ENCODE assay signal across 8 mouse cellular contexts in the genomic region with DNA sequence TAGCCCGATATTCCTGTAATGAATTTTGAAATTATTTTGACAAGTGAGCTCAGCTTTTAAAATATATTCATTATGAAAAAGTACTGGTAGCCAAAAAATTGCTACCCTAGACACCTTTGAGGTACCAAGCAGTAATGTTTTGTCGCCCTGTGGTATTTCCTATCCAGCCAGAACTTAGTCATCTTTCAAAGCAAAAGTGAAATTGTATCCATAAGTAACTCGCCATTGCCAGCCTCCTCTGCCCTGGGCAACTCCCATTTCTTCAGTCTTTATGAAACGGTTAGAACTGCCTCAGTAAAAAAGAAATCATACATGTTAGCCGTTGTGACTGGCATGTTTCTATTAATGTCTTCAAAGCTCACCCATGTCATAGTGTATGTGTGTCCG. TPM values are rescaled to one million over a fixed set of nuclear protein-coding genes. Genes with fewer than 3 reads are reported as not detected.
DNase-seq lines count a peak whose midpoint lies in the region; ATAC-seq lines count a peak whose summit lies in the region.

No protein-coding gene starts in this region.

- H3K4me3 ChIP-seq in kidney, embryonic 15.5 days (replicated peaks): peak overlapping the region; percentile 96
- peak overlapping the region; percentile 93 for H3K4me3 ChIP-seq in hindbrain, embryonic 11.5 days (ENCODE audit: low read depth, low read length)
- peak overlapping the region; percentile 68 for H3K4me3 ChIP-seq in midbrain, embryonic 10.5 days

- no peak overlapping the region for H3K9ac ChIP-seq in kidney, embryonic 15.5 days
- peak overlapping the region; percentile 73; the same call in 1 of the 2 replicates for H3K9ac ChIP-seq in hindbrain, embryonic 11.5 days (ENCODE audit: low read depth, low read length)

- no peak for DNase-seq in kidney, postnatal 14 days
- DNase-seq in adipocyte (ENCODE audit: low spot score): peak; percentile 21
- no peak for DNase-seq in hindbrain, embryonic 11.5 days (ENCODE audit: low spot score)
- DNase-seq in midbrain, embryonic 10.5 days (ENCODE audit: low spot score): no peak
- no peak for DNase-seq in frontal cortex, postnatal 36 days (ENCODE audit: low spot score in 2 of 2)
- no peak for DNase-seq in cerebellum, postnatal 14 days
- DNase-seq in embryo, embryonic 10 days (ENCODE audit: low spot score): no peak

- peaks cover 10% of the 10 kb centered on the region for H3K4me1 ChIP-seq in kidney, embryonic 15.5 days
- no peaks in the 10 kb centered on the region for H3K4me1 ChIP-seq in hindbrain, embryonic 11.5 days (replicated peaks; ENCODE audit: control insufficient read depth, insufficient read depth, low read length)
- H3K4me1 ChIP-seq in midbrain, embryonic 10.5 days: peaks cover 11% of the 10 kb centered on the region

- no peaks in the 10 kb centered on the region for H3K9me3 ChIP-seq in kidney, embryonic 15.5 days (replicated peaks)
- no peaks in the 10 kb centered on the region for H3K9me3 ChIP-seq in hindbrain, embryonic 11.5 days (ENCODE audit: control insufficient read depth, low read length)
- H3K9me3 ChIP-seq in midbrain, embryonic 10.5 days (replicated peaks): no peaks in the 10 kb centered on the region; the same call in 1 of the 2 replicates

- peaks cover 13% of the 10 kb centered on the region; the same call in 1 of the 2 replicates for H3K36me3 ChIP-seq in kidney, embryonic 15.5 days
- no peaks in the 10 kb centered on the region for H3K36me3 ChIP-seq in hindbrain, embryonic 11.5 days (ENCODE audit: control insufficient read depth, insufficient read depth, low read length)
- peaks cover 13% of the 10 kb centered on the region for H3K36me3 ChIP-seq in midbrain, embryonic 10.5 days

- ATAC-seq in kidney, embryonic 15.5 days (replicated peaks; ENCODE audit: low FRiP score): no peak
- no peak for ATAC-seq in hindbrain, embryonic 11.5 days (ENCODE audit: low FRiP score)

- WGBS in kidney, embryonic 15.5 days: 58% methylated on average over 6 of the region's 6 CpGs
- 81% methylated on average over 6 of the region's 6 CpGs for WGBS in hindbrain, embryonic 11.5 days
- WGBS in midbrain, embryonic 10.5 days: 79% methylated on average over 6 of the region's 6 CpGs

- H3K4me2 ChIP-seq in kidney, embryonic 15.5 days: peak overlapping the region; percentile 69
- H3K4me2 ChIP-seq in hindbrain, embryonic 11.5 days (replicated peaks; ENCODE audit: low read depth, low read length): peak overlapping the region; percentile 64

- H3K27ac ChIP-seq in kidney, embryonic 15.5 days: peak overlapping the region; percentile 30; the same call in 1 of the 2 replicates
- no peak overlapping the region for H3K27ac ChIP-seq in hindbrain, embryonic 11.5 days (ENCODE audit: low read depth, low read length)
- H3K27ac ChIP-seq in midbrain, embryonic 10.5 days (replicated peaks): no peak overlapping the region

- H3K27me3 ChIP-seq in kidney, embryonic 15.5 days: no peaks in the 10 kb centered on the region
- no peaks in the 10 kb centered on the region for H3K27me3 ChIP-seq in hindbrain, embryonic 11.5 days (ENCODE audit: control insufficient read depth, insufficient read depth, low read length)
- no peaks in the 10 kb centered on the region for H3K27me3 ChIP-seq in midbrain, embryonic 10.5 days (ENCODE audit: low read depth, poor library complexity, severe bottlenecking)

RNA-seq across cellular contexts. Expression of a gene that starts 7.6 kb away (rescaled TPM):
- 1.3 and 1.5 TPM in 2 replicates for polyA plus RNA-seq in kidney, embryonic 15.5 days (2015; fragmentation: Nextera tagmentation; extraction: Ambion mirVana)
- polyA plus RNA-seq in hindbrain, embryonic 11.5 days (2014; fragmentation: Nextera tagmentation; extraction: Ambion mirVana): 1.2 and 1.9 TPM in 2 replicates
- polyA plus RNA-seq in midbrain, embryonic 10.5 days (2016; fragmentation: Nextera tagmentation; extraction: Ambion mirVana): 0.44 and 0.73 TPM in 2 replicates

RNA-seq across cellular contexts. Expression of a gene that starts 8.1 kb away (rescaled TPM):
- 151 and 159 TPM in 2 replicates for polyA plus RNA-seq in kidney, embryonic 15.5 days (2015; fragmentation: Nextera tagmentation; extraction: Ambion mirVana)
- 93.8 and 94.4 TPM in 2 replicates for polyA plus RNA-seq in hindbrain, embryonic 11.5 days (2014; fragmentation: Nextera tagmentation; extraction: Ambion mirVana)
- 93.2 and 93.3 TPM in 2 replicates for polyA plus RNA-seq in midbrain, embryonic 10.5 days (2016; fragmentation: Nextera tagmentation; extraction: Ambion mirVana)

RNA-seq across cellular contexts. Expression of a gene that starts 17.3 kb away (rescaled TPM):
- polyA plus RNA-seq in kidney, embryonic 15.5 days (2015; fragmentation: Nextera tagmentation; extraction: Ambion mirVana): 52.0 and 56.8 TPM in 2 replicates
- polyA plus RNA-seq in hindbrain, embryonic 11.5 days (2014; fragmentation: Nextera tagmentation; extraction: Ambion mirVana): 53.7 and 56.6 TPM in 2 replicates
- 59.4 and 65.7 TPM in 2 replicates for polyA plus RNA-seq in midbrain, embryonic 10.5 days (2016; fragmentation: Nextera tagmentation; extraction: Ambion mirVana)
